Mouse (Mus musculus) mesoderm, embryonic 11.5 days (tissue): ENCODE data around the gene Snrpf.
A peak's percentile ranks its signal among the peaks of the same experiment; 100 is the strongest.
"Not testable (repeated sequence)": the region's sequence is repeated elsewhere in the genome, so short reads cannot be mapped to it uniquely, and the experiment has no call there.

Source experiments
- DNase-seq: peaks from one replicate; pipeline ENCODE4 v3.0.0-alpha.2; 2012; ENCODE audit warnings: low read depth, low spot score

Gene Snrpf

DNA sequence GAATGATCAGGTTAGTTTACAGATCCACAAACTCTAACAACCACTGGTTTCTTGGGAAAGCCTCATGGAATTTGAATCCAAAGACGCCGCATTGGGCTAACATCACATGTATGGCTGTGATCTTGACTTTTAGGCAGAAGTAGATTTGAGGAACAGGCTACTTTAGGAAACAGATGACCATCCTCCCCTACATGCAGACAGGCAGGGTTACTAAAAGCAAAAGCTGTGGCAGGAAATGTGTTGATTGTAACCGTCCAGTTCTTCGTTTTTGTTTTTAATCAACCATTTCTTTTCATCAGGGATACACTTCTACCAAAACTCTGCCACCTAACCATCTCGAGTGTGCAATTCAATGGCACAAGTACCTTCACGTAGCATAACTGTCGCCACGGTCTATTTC is 13.5 kb downstream of the Snrpf start:
- DNase-seq = no peak

DNA sequence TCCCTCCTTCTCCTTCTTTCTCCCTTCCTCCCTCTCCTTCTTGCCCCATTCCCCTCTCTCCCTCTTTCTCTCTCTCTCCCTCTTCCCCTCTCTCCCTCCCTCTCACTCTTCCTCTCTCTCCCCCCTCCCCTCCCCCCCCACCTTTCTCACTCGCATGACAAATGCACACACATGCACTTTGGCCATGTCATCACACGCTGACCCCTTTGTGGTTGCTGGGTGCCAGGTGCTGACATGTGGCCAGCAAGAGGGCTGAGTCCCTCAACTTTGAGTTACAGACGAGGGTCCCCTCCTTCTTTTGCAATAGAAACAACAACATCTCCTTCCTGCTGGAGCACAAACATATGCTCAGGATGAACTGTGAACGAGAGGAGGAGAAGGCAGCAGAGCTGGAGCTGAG is 14.5 kb downstream of the Snrpf start:
- DNase-seq = no peak

DNA sequence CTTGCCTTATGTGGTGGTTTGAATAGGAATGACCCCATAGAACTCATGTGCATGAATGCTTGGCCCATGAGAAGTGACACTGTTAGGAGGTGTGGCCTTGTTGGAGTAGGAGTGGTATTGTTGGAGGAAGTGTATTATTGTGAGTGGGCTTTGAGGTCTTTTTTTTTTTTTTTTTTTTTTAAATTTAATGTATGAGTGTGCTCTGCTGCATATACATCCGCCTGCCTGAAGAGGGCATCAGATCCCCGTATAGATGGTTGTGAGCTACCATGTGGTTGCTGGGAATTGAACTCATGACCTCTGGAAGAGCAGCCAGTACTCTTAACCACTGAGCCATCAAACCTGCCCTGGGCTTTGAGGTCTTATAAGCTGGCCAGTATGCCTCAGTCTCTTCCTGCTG is 17.3 kb downstream of the Snrpf start:
- DNase-seq = no peak

DNA sequence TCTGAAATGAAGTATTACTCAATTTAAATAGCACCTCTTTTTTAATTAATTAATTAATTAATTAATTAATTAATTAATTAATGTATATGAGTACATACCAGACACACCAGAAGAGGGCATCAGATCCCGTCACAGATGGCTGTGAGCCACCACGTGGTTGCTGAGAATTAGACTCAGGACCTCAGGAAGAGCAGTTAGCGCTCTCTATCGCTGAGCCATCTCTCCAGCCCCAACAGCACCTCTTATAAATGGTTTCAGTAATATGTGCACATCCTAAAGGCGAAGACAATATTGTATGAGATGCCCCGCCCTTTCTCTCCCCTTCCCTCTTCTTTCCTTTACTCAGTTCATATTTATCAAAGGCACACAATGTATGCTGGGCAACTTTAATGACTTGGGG is 20.8 kb downstream of the Snrpf start:
- no peak for DNase-seq

DNA sequence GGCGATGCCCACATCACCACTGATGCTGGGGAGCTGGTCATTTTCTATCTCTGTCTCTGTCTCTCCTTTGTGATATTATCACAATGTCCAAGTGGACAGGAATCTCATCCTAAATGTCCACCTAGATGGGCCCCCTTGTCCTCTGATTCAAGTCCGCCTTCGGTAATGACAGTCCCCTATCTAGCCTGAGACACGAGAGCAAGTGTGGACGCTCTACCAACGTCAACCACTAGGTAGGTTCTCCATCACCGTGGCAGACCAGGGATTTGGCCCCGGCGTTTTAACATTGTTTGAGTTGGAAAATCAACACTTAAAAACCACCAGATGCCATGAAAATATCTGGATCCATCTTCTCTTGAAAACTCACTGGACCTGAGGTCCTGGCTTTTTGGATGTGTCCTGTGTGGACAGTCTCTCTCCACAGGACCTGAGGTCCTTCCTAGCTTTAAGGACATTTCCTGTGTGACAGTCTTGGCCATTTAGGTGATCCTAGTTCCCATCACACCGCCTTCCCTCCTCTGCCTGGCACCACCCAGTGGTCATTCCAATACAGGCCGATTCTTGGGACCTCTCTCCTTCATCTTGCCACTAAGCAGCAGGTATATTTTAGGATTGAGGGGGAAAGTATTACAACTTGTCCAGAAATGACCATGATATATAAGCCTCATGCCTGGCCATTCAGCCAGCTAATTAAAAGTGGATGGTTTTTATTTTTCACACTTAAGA is 21.5 kb downstream of the Snrpf start:
- DNase-seq = no peak

DNA sequence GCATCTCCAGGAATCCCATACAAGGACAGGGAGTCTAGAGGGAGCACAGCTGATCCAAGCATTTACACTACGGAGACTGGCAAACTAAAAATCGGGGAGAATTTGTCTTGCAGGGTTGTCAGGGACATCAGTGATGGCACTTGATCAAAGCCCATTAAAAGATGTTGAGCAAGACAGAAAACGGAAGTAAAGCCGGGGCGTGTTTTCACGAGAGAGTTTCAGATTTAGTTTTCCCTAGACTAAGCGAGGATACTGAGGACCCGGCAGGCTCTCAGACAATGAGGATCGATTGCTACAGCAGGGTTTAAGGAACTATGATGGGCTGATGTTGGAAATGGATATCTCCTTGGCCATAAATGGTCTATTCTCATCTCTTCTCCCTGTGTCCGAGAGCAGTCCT is 22.4 kb downstream of the Snrpf start:
- no peak for DNase-seq

DNA sequence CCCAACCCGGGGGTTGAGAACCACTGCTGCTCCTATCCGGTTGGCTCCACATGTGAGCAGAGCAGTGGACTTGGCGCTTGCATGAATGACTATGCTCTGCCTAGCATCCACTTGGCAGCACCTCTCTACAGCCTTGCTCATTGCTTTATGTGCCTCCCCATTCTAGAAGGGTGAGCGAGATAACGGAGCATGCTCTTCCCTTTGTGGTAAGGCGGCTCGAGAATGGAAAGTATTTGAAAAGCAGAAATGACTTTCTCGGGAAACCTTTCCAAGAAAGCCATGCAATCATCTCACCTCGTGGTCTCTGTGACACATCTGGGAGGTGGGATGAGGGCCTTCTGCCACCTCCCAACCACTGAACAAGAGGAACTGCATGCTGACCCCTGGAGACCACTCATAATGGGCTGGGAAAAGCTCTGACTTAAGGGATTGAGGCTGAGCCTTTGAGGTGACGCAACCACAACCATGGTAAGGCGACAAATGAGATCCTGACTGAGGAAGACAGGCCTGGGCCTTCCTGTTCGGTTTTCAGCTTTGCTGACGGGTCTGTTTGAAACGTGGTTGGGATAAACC is 24.9 kb downstream of the Snrpf start:
- DNase-seq = no peak

DNA sequence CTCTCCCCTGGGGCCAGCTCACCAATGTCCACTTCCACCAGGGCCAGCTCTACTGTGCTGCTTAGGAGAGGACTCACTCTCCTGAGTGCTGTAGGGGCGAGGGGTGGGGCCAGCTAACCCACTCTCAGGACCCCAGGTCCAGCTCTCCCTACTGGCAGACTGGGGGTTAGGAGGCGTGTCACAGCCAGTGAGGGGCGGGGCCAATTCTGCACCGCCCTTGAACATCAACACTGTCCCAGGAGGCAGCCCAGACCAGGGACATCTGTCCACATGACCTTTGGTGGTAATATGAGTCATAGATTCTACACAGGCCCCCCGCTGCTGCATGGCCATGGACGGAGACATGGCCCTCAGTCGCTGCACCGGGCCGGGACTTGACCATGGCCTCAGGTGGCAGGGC is 29.7 kb downstream of the Snrpf start:
- DNase-seq = no peak

DNA sequence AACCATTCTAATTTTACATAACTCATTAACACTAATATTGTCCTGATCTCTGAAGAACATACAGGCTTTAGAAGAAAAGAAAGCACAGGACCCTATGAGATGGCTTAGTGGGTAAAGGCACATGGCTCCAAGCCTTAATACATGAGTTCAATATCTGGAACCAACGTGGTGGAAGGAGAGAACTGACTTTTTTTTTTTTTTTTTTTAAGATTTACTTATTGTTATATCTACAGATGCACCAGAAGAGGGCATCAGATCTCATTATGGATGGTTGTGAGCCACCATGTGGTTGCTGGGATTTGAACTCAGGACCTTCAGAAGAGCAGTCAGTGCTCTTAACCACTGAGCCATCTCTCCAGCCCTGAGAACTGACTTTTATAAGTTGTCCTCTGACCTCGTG is 31.5 kb downstream of the Snrpf start:
- DNase-seq = not testable (repeated sequence)

DNA sequence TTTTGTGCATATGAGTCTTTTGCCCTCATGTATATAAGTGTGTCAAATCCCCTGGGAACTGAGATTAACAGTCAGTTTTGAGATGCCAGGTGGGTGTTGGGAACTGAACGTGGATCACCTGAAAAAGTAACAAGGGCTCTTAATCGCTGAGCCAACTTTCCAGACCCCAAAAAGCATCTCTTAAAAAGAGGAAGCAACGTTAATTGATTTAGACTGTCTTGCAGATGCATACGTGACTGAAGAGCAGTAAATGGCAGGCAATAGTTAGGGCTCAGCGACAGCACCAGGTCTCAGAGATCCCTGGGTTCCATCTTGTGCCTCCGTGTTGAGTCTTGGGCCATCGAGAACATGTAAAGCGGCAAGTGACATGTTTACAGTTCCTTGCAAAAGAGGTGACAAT is 36.9 kb downstream of the Snrpf start:
- no peak for DNase-seq

DNA sequence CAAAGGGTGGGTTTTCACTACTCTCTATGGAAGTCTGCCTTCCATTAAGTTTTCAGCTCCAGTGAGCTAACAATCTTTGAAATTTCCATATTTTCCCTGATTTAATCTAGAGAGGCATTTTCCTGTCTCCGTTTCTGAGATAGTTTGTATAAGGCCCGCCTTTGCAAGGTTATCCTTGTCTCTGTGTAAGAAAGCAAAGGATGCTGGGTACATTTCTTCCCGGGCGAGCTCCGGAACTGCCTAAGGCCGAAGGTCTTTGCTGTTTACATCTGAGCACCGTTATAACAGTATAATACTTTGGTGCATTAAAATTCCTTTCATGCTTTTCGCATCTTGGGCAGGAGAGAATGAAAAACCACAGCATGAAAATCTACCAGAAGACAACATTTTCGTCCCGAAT is 39.7 kb downstream of the Snrpf start:
- DNase-seq = no peak

DNA sequence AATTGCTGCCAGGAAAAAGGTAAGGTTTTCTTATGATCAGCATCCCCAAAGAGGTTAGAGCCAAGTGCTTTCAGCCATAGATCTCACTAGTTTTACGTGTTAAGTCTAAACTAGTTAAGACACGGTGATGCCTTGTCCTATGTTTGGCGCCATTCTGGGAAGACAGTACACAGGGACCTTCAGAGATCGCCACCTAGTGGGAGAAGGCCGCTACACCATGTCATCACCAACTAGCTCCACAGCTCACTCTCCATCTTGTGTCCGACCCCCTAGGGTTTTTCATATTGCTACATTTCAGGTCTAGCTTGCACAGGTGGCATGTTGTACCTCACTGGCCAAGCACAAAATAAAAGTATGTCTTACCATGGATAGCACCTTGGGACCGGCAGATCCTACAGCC is 40.5 kb downstream of the Snrpf start:
- DNase-seq = peak; percentile 86

DNA sequence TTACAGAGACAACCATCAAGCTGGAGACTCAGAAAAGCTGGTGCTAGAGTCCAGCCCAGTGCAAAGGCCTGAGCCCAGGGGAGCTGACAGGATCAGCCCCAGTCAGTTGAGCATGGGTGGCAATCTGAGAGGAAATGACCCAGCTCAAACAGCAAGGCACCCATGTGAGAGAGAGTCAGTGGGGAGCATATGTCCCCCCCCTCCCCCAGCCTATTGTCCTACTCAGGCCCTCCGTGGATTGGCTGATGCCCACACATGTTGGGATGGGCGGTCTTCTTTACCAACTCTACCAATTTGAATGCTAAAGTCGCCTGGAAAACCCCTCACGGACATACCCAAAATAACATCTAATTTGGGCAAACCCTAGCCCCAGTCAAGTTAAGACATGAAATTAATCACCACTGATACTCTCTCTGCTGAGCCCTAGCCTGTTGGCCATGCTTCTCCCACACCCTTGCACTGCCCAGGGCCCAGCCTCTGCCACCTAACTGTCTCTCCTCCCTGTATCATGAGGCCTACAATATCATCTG is 41.7 kb downstream of the Snrpf start:
- no peak for DNase-seq

DNA sequence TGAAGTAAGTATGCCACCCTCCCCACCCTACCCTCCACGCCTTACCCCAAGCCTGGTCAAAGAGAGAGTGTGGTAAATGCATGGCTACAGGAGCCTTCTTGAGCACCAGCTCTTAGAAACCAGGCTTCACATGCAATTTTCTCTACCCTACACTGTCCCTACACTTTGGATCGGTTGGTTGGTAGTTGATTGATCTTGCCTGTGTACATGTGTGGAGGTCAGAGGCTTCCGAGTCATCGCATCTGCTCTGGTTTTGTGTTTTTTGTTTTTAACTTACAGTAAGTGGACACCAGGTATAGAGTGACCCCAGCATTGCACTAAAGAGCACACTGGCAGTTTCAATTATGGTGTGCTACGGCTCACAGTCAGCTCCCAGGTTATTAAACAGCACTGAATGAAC is 45.3 kb downstream of the Snrpf start:
- no peak for DNase-seq

DNA sequence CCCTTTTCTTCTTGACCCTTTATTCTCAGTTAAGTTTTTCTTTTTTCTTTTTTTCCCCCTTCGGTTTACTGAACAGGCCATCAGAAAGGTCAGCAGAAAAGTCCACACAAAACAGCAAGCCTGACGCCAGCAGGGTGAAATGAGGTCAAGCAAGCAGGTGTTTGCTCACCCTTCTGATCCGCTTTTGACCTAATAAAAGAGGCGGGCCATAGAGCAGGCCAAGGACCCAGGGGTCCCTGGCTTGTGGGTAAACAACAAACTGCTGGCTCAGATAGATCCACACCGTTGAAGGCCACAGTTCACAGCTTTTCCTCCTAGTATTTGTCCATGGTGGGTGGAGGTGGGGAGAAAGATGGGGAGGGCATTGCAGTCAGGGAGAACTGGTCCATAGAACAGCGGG is 46.3 kb downstream of the Snrpf start:
- DNase-seq = no peak

DNA sequence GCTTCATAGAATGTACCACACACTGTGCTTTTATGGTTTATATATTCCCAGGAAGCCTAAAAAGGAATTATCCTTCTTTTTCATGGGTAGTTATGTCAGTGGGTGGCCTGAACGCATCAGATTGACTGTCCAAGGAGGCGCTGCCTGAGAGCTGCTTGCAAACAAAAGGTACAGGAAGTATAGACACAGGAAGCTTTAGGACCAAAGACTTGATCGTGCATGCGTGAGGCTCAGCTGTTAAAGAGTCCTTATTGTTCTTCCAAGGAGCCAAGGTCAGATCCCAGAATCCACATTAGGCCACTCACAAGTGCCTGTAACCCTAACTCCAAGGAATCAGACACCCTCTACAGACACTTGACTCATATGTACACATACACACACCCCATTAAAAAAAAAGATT is 47.1 kb downstream of the Snrpf start:
- DNase-seq = no peak

DNA sequence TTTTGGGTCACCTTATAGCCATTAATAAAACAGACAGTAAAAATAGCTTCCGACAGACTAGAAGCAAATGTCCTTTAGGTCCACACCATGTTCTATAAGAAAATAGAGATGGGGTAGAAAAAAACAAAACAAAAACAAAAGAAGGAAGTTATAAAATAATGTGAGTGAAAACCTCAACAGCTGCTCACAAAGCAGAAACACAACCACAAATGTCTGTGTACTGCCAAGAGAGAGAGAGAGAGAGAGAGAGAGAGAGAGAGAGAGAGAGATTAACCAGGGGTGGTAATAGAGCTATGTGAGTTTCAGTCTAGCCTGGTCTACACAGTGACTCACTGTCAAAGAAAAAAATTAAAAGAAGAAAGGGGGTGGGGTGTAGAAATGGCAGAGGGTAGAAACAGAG is 47.9 kb downstream of the Snrpf start:
- DNase-seq = no peak

DNA sequence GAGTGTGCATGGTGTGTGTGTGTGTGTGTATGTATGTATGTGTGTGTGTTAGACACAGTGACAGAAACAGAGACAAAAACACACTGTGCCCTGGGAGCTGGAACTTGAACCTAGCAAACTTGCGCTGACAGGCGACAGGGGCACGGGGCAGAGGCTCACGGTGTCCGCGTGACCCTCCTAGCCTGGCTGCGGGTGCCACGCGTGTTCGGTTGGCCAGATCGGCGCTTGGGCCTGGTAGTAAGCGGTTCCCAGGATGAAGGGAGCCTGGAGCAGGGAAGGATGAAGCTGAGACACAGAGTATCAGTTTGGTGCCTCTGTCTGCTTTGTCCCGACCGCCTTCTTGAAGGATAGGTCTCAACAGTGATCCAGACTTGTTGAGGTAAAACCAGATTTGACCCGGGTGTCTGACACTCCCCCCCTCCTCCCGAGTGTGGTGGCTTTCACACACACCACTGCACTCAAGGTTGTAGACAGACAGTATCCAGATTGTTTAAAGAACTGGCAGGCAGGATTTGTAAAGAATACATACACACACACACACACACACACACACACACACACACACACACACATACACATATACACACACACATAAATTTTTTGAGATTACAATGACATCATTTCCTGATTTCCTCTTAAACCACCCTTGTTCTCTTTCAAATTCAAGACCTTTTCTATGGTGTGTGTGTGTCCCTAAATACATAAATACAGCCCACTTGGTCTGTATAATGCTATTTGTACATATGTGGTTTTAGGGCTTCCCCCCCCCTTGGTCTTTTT is 48.9 kb downstream of the Snrpf start, which contains the start of gene Ccdc38:
Ccdc38 (plus strand) TSS at position 202 of the 780 bp plus-strand sequence.
- DNase-seq = no peak

DNA sequence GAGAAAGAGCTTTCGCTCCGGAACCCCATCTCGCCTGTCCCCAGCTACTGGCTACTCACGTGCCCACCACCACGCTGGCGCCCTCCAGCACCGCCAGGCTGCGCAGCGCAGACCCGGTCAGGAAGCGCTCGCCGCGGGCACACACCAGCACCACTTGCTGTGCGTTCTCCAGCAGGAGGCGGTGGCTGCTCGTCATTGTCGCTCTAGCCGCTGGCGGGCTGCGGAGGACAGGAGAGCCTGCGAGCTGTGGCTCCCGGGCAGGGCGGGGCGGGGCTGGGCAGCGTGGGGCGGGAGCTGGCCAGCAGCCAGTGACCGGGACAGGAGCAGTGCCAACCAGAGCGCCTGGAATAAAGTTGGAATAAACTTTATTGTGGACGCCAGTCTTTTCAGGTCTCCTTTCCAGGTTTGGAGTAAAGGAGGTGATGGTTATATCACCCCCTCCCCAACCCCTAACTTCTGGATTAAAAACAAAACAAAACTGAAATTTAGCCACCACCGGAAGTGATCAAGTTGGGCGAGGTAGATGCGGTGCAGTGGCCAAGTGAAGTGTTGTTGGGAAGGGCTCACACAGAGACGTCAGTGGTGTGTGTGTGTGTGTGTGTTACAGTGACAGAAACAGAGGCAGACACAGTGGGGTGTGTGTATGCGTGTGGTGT is 49.6 kb downstream of the Snrpf start, which contains the start of gene Amdhd1:
Amdhd1 (minus strand) TSS at position 259 of the 656 bp plus-strand sequence.
- peak; percentile 85 for DNase-seq

DNA sequence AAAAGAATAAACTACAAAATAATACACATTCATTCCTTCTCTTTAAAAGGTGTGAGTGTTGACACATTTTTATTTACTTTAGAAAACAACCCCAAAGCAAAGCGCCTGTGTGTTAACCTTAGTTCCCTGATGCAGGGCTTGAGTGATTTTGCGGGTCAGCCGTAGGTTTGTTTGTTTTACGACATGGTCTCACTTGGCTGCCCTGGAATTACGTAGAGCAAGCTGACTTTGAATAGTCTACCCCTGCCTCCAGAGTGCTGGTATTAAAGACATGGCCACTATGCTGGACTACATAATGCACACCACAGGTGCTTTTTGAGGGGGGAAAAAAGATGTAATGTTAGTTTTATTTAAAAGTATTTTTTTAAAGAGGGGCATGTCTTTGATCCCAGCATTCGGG is 50.7 kb downstream of the Snrpf start:
- no peak for DNase-seq

DNA sequence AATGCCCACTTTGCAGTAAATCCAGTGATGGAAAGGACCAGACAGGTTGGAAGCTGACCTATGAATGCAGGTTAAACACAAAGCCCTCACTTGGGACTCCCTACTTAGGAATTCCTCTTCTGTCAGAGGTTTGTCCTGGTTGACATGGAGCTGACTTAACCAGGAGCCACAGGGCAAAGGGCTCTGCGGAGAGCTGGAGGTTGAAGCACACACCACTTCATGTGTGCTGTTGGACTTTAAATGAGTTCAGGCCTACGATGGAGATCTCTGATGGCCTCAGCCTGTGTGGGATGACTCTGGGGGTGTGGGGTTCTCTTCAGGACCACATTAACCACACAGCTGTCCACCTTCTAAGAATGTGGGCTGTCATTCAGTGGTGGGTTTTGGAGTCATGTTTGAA is 51.2 kb downstream of the Snrpf start:
- no peak for DNase-seq
